Mouse (Mus musculus): ENCODE results near the gene Bpi. TPM values are rescaled to one million over a fixed set of nuclear protein-coding genes. Genes with fewer than 3 reads are reported as not detected.
A peak's percentile ranks its signal among the peaks of the same experiment; 100 is the strongest.

Gene Bpi
- polyA plus RNA-seq, 1 experiment from 2014 or later: not detected

DNA sequence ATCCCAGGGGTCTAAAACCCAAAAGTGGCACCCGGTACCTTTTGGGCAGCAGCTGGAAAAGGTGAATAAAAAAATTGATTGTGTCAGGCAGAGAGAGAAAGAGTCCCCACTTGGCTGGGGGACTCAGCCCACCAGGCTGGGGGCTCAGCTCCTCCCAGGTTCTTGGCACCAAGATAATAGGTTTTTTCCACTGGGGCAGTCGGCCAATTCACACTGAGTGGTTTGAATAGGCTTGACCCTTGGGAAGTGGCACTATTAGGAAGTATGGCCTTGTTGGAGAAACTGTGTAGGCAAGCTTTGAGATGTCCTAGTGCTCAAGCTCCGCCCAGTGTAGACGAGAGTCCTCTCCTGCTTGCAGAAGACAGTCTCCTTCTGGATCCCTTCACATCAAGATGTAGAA, 41.8 kb downstream of the Bpi start:
- no peak for ATAC-seq (ENCODE audit: borderline replicate concordance, extremely low read depth, low FRiP score, low TSS enrichment)
- Histone ChIP-seq H3K9ac (no peak overlapping the region), H3K27me3 (no peaks in the 10 kb centered on the region), H3K9me3 (no peaks in the 10 kb centered on the region), H3K4me3 (no peak overlapping the region), H3K27ac (no peak overlapping the region), H3K4me2 (no peak overlapping the region), H3K4me1 (no peaks in the 10 kb centered on the region), H3K36me3 (no peaks in the 10 kb centered on the region)
- WGBS: 71% methylated on average over 4 of the region's 4 CpGs

DNA sequence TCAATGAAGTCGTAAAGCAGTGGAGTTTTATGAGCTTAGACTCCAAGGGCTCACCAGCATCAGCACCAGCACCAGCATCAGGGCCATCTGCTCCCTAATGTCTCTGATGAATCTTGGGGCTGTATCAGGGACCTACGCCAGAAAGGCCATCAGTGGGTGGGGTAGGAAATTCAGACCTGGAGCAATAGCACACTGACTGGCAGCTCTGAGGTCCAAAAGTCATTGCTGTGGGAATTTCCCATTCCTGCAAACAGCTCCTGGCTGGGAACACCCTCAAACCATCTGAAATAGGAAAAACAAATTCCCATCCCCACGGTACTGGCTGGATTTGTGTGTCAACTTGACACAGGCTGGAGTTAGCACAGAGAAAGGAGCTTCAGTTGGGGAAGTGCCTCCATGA, 44.9 kb downstream of the Bpi start:
- H3K9me3 ChIP-seq: no peaks in the 10 kb centered on the region
- H3K27me3 ChIP-seq: no peaks in the 10 kb centered on the region
- no peak overlapping the region for H3K27ac ChIP-seq
- H3K4me2 ChIP-seq: no peak overlapping the region
- no peak overlapping the region for H3K9ac ChIP-seq
- H3K4me1 ChIP-seq: peaks cover 16% of the 10 kb centered on the region
- no peak overlapping the region for H3K4me3 ChIP-seq
- no peaks in the 10 kb centered on the region for H3K36me3 ChIP-seq
- no peak for ATAC-seq (ENCODE audit: borderline replicate concordance, extremely low read depth, low FRiP score, low TSS enrichment)
- WGBS: 68% methylated on average over 3 of the region's 3 CpGs

DNA sequence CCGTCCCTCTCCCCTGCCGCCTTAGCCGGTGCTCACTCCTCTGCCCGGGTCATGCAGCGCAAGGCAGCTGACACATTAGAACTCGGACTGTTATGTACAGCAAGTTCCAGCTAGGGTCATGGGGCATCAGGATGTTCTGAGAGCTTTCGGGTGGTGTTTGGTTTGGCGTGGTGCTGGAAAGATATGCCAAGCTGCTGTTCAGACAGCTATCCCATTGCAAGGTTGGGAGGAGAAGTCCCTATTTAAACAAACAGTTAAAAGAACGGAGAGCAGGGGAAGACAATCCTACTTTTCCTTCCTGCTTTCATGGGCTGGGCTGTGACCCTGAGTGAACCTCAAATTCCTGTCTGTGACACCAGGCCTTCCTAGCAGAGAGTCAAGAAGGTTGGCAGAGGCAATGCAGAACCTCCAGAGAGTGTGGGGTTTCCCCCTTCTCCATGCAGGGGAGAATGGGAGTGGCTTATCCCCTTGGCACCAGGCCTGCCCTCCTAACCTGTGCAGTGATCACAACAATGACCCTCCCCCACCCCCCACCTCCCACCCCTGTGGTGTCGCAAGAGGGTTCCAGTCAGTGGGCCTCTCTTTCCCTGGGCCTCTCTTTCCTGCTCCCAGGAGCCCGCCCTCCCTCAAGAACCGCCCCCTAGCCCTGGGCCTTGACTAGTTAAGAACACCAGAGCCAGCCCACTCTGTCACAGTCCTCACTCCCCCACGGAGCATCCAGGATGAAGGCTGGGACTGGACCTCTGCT, 48.2 kb downstream of the Bpi start, which contains the start of gene Lbp:
Gene Lbp, plus strand, starts transcription at position 546 of the 748 bp plus-strand sequence.
- Histone ChIP-seq H3K9ac (no peak within 1 kb of the TSS), H3K4me1 (peaks cover 16% of the 10 kb centered on the region), H3K9me3 (no peaks in the 10 kb centered on the region), H3K4me2 (peak within 1 kb of the TSS; percentile 33), H3K27ac (peak within 1 kb of the TSS; percentile 70), H3K36me3 (no peaks in the 10 kb centered on the region), H3K4me3 (peak within 1 kb of the TSS; percentile 10; the same call in 1 of the 2 replicates), H3K27me3 (no peaks in the 10 kb centered on the region)
- peak; percentile 79 for ATAC-seq (ENCODE audit: borderline replicate concordance, extremely low read depth, low FRiP score, low TSS enrichment)
- WGBS: 14% methylated on average over 13 of the region's 13 CpGs

DNA sequence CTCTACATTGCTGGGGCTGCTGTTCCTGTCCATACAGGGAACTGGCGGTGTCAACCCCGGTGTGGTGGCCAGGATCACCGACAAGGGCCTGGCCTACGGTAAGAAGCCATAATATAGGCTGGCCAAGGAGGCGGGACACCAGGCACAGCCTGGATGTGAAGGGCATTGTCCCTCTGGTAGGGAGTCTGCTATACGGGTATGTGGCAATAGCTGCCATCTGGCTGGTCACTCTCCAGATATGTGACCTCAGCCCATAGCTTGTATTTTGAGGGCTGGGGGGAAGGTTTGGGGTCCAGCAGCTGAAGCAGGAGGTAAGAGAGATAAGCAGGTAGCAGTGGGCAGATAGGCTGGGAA, 48.8 kb downstream of the Bpi start:
- Histone ChIP-seq H3K27me3 (no peaks in the 10 kb centered on the region), H3K4me3 (peak overlapping the region; percentile 10; the same call in 1 of the 2 replicates), H3K9ac (no peak overlapping the region), H3K36me3 (no peaks in the 10 kb centered on the region), H3K4me1 (peaks cover 16% of the 10 kb centered on the region), H3K9me3 (no peaks in the 10 kb centered on the region), H3K4me2 (peak overlapping the region; percentile 32), H3K27ac (peak overlapping the region; percentile 70)
- peak; percentile 33; the same call in 1 of the 2 replicates for ATAC-seq (ENCODE audit: borderline replicate concordance, extremely low read depth, low FRiP score, low TSS enrichment)
- 35% methylated on average over 6 of the region's 6 CpGs for WGBS

DNA sequence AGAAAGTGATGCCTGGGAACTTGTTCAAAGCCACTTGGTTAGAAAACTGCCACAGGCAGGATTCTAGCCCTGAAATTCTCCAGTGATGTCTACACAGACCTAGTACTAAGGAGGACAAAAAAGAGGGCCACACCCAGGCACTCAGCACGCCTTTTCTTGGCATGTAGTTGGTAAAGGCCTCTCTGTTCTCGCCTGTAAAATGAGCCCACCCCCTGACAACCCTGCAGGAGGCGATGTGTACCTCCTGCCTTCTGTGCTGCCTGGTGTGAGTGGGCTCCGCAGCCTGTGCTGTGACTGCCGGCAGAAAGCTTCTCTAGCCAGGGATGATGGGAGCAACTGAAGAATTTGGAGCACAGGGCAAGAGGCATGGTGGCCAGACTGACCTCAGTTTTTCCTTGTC, 50.4 kb downstream of the Bpi start:
- peaks cover 16% of the 10 kb centered on the region for H3K4me1 ChIP-seq
- no peak overlapping the region for H3K9ac ChIP-seq
- H3K9me3 ChIP-seq: no peaks in the 10 kb centered on the region
- no peak overlapping the region for H3K27ac ChIP-seq
- no peak for ATAC-seq (ENCODE audit: borderline replicate concordance, extremely low read depth, low FRiP score, low TSS enrichment)
- H3K27me3 ChIP-seq: no peaks in the 10 kb centered on the region
- no peaks in the 10 kb centered on the region for H3K36me3 ChIP-seq
- H3K4me3 ChIP-seq: no peak overlapping the region
- H3K4me2 ChIP-seq: no peak overlapping the region
- WGBS: 48% methylated on average over 5 of the region's 5 CpGs

DNA sequence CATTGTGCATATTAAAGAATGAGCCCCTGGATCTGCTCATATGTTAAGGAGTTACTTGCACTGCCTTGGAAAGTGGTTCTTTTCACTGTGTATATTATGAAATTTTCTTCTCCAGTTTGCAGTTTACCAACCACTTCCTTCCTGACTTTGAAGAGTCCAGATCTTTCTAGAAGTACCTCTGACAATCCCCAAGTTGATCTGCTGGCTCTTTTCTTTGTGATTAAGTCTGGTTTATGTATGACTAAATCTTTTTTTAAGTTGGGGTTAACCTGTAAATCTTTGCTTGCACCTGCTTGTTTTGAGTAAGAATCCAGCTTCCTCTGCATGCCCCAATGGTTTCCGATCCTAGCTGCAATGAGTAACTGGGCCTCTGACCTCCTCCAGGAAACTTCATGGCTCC, 55.2 kb downstream of the Bpi start:
- Histone ChIP-seq H3K4me2 (no peak overlapping the region), H3K4me1 (no peaks in the 10 kb centered on the region), H3K27me3 (no peaks in the 10 kb centered on the region), H3K9me3 (no peaks in the 10 kb centered on the region), H3K36me3 (no peaks in the 10 kb centered on the region), H3K9ac (no peak overlapping the region), H3K27ac (no peak overlapping the region), H3K4me3 (no peak overlapping the region)
- ATAC-seq (ENCODE audit: borderline replicate concordance, extremely low read depth, low FRiP score, low TSS enrichment): no peak
- 64% methylated on average over 1 of the region's 1 CpGs for WGBS

DNA sequence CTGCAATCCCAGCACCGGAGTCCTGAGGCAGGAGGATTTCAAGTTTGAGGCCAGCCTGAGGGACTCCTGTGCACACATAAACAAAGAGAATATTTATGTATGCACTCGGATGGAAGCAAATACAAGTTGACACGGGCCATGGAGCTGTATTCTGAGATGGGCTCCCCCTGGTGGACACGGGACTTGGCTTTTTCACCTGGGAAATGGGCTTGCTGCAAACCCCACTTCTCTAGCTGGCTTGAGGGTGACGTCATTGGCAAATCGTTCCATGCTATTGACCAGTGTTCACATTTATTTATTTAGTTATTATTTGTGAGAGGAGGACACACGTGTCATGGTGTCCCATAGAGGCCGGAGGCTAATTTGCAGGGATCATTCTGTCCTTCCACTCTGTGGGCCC, 58.5 kb downstream of the Bpi start:
- Histone ChIP-seq H3K4me1 (no peaks in the 10 kb centered on the region), H3K27me3 (no peaks in the 10 kb centered on the region), H3K4me2 (no peak overlapping the region), H3K27ac (no peak overlapping the region), H3K9ac (no peak overlapping the region), H3K9me3 (no peaks in the 10 kb centered on the region), H3K36me3 (no peaks in the 10 kb centered on the region), H3K4me3 (no peak overlapping the region)
- ATAC-seq (ENCODE audit: borderline replicate concordance, extremely low read depth, low FRiP score, low TSS enrichment): no peak
- WGBS: 61% methylated on average over 8 of the region's 8 CpGs

DNA sequence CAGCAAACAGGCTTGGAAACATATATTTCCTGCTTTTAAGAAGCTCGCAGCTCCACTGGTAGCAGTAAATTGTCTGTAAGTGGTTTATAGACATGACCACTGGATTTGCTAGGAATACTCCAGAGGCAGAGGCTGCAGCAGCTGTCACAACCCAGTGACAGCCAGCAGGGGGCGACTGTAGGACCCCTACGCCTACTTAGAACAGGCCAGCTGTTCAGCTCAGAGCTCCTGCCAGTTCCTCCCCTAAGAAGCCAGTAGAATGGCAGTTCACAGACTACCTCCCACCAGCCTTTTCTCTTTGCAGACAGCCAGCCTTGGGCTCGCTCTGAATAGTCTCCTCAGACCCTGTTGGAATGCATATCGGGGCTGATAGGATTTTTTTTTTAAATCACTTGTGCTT, 59.1 kb downstream of the Bpi start:
- H3K4me3 ChIP-seq: no peak overlapping the region
- WGBS: 16% methylated on average over 5 of the region's 5 CpGs
- H3K9ac ChIP-seq: no peak overlapping the region
- no peaks in the 10 kb centered on the region for H3K27me3 ChIP-seq
- ATAC-seq (ENCODE audit: borderline replicate concordance, extremely low read depth, low FRiP score, low TSS enrichment): no peak
- no peaks in the 10 kb centered on the region for H3K9me3 ChIP-seq
- H3K4me1 ChIP-seq: no peaks in the 10 kb centered on the region
- H3K27ac ChIP-seq: no peak overlapping the region
- H3K4me2 ChIP-seq: no peak overlapping the region
- no peaks in the 10 kb centered on the region for H3K36me3 ChIP-seq

DNA sequence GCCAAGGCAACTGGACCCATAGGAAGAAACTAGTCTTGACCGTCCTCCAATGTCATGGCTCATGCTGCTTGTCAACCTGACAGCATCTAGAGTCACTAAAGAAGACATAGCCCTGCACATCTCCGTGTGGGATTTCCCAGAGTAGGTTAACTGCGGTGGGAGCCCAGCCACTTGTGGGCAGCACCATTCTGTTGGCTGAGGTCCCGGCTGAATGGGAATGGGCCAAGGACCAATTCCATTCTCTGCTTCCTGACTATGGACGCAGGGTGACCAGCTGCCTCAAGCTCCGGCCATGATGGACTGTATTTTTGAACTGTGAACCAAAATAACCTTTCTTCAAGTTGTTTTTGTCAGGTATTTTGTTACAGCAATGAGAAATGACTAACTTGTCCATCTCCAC, 63.7 kb downstream of the Bpi start:
- Histone ChIP-seq H3K4me3 (no peak overlapping the region), H3K27ac (no peak overlapping the region), H3K27me3 (no peaks in the 10 kb centered on the region), H3K4me2 (no peak overlapping the region), H3K9ac (no peak overlapping the region), H3K4me1 (no peaks in the 10 kb centered on the region), H3K36me3 (no peaks in the 10 kb centered on the region), H3K9me3 (no peaks in the 10 kb centered on the region)
- no peak for ATAC-seq (ENCODE audit: borderline replicate concordance, extremely low read depth, low FRiP score, low TSS enrichment)
- WGBS: 88% methylated on average over 6 of the region's 6 CpGs

DNA sequence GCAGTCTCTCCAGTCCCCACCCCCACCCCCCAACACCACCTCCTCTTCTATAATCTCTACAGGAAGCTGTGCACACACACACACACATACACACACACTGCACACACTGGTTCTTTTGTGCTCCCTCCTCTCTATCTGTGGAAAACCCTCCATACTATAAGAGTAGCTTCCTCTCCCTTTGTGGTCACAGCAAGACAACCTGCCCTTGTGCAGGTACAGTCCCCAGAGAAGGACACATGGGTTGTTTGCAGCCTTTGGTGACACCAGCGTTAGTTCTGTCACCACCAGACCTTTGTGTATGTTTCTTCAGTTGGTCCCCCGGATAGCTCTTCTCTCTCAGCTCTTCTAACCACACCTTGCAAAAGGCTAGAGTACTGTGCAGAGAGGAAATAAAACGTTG, 65.0 kb downstream of the Bpi start:
- Histone ChIP-seq H3K9me3 (no peaks in the 10 kb centered on the region), H3K9ac (no peak overlapping the region), H3K27me3 (no peaks in the 10 kb centered on the region), H3K4me1 (no peaks in the 10 kb centered on the region), H3K27ac (no peak overlapping the region), H3K4me3 (no peak overlapping the region), H3K4me2 (no peak overlapping the region), H3K36me3 (no peaks in the 10 kb centered on the region)
- ATAC-seq (ENCODE audit: borderline replicate concordance, extremely low read depth, low FRiP score, low TSS enrichment): no peak
- WGBS: 40% methylated on average over 3 of the region's 3 CpGs

DNA sequence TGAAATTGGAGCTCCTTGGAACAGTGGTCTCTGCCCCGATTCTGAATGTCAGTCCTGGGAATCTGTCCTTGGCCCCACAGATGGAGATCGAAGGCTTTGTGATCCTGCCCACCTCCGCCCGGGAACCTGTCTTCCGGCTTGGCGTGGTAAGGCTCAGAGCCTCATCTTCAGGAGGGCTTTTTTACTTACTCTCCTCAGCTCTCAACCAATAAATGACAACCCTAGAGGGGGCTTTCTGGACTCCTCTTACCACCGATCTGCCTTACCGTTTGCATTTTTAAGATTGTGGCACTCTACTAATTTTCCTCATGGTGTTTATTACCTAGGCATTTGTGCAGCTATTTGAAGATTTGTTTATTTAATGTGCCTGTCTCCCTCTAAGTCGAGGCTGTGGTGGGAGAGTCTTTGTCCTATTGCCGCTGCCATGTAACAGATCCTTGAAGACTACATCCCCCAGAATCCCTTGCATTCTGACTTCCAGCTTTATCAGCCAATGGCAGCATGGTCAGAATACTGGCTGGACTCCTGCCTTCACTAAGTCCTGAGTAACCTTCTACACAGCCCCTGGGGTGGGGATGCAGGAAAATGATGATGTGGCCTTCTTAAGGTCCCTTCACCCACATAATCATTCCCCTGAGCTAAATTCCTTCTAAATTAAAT, 66.8 kb downstream of the Bpi start:
- H3K4me2 ChIP-seq: no peak overlapping the region
- H3K36me3 ChIP-seq: no peaks in the 10 kb centered on the region
- H3K27ac ChIP-seq: no peak overlapping the region
- no peaks in the 10 kb centered on the region for H3K27me3 ChIP-seq
- H3K4me1 ChIP-seq: no peaks in the 10 kb centered on the region
- WGBS: 54% methylated on average over 10 of the region's 10 CpGs
- no peak overlapping the region for H3K9ac ChIP-seq
- no peaks in the 10 kb centered on the region for H3K9me3 ChIP-seq
- no peak; the same call in 1 of the 2 replicates for ATAC-seq (ENCODE audit: borderline replicate concordance, extremely low read depth, low FRiP score, low TSS enrichment)
- H3K4me3 ChIP-seq: no peak overlapping the region

DNA sequence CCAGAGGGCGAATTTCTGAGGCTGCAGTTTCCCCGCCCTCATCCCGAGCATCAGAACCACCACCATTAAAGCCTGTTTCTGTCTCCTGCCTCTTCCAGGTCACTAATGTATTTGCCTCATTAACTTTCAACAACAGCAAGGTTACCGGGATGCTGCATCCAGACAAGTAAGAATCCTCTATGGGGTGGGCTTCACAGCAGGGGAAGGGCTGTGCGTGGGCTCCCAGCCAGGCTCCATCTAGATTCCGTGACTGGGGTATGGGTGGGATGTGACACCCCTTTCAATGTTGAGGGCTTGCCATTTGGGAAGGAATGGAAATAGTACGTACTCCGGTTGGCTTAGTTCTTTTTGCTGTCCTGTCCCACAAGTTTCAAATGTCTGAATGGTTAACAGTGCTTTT, 67.7 kb downstream of the Bpi start:
- ATAC-seq (ENCODE audit: borderline replicate concordance, extremely low read depth, low FRiP score, low TSS enrichment): no peak
- no peaks in the 10 kb centered on the region for H3K9me3 ChIP-seq
- no peaks in the 10 kb centered on the region for H3K36me3 ChIP-seq
- H3K9ac ChIP-seq: no peak overlapping the region
- 82% methylated on average over 8 of the region's 8 CpGs for WGBS
- H3K4me2 ChIP-seq: no peak overlapping the region
- no peaks in the 10 kb centered on the region for H3K4me1 ChIP-seq
- H3K27ac ChIP-seq: no peak overlapping the region
- no peak overlapping the region for H3K4me3 ChIP-seq
- H3K27me3 ChIP-seq: no peaks in the 10 kb centered on the region

Measured in lung, embryonic 15.5 days (tissue).